Mouse (Mus musculus) limb, embryonic 10.5 days (tissue): ENCODE data around the gene Socs5. TPM values are rescaled to one million over a fixed set of nuclear protein-coding genes. Genes with fewer than 3 reads are reported as not detected.

ENCODE experiments used
- DNase-seq: peaks from one replicate; pipeline ENCODE4 v3.0.0-alpha.2; 2017; ENCODE audit warnings: low spot score
- H3K27ac ChIP-seq: fragments of 300-500 bp; sonication (generic); 2 replicates; pipeline ENCODE4 v1.5.1; 2016; ENCODE audit warnings: mild to moderate bottlenecking
- H3K27me3 ChIP-seq: fragments of 300-500 bp; sonication (generic); 2 replicates; pipeline ENCODE4 v1.6.1; 2016; ENCODE audit warnings: low read depth, mild to moderate bottlenecking; ENCODE audit not compliant: poor library complexity, severe bottlenecking
- H3K36me3 ChIP-seq: fragments of 300-500 bp; sonication (generic); 2 replicates; pipeline ENCODE4 v1.6.1; 2016; ENCODE audit warnings: mild to moderate bottlenecking, moderate library complexity
- H3K4me1 ChIP-seq: fragments of 300-500 bp; sonication (generic); 2 replicates; pipeline ENCODE4 v1.6.1; 2016
- H3K4me3 ChIP-seq: fragments of 300-500 bp; sonication (generic); 2 replicates; pipeline ENCODE4 v1.5.1; 2016; ENCODE audit warnings: mild to moderate bottlenecking, moderate library complexity
- H3K9me3 ChIP-seq: fragments of 300-500 bp; sonication (generic); replicated peaks from 2 replicates; pipeline ENCODE4 v1.6.1; 2016; ENCODE audit warnings: mild to moderate bottlenecking
- WGBS: fragments of 180-500 bp; shearing (Covaris S2); methylation state at CpG from one replicate; pipeline ENCODE4 v1.1.7; 2016; 5-methylcytosine and 5-hydroxymethylcytosine counted together
- polyA plus RNA-seq: library from polyadenylated mRNA; unstranded; fragments of >200 nt; fragmentation: Nextera tagmentation; extraction: Ambion mirVana; gene quantifications from 2 replicates; pipeline ENCODE4 v1.2.1, GENCODE M21; 2016

Socs5 gene
- polyA plus RNA-seq, 1 experiment from 2014 or later = 9.5 TPM

DNA sequence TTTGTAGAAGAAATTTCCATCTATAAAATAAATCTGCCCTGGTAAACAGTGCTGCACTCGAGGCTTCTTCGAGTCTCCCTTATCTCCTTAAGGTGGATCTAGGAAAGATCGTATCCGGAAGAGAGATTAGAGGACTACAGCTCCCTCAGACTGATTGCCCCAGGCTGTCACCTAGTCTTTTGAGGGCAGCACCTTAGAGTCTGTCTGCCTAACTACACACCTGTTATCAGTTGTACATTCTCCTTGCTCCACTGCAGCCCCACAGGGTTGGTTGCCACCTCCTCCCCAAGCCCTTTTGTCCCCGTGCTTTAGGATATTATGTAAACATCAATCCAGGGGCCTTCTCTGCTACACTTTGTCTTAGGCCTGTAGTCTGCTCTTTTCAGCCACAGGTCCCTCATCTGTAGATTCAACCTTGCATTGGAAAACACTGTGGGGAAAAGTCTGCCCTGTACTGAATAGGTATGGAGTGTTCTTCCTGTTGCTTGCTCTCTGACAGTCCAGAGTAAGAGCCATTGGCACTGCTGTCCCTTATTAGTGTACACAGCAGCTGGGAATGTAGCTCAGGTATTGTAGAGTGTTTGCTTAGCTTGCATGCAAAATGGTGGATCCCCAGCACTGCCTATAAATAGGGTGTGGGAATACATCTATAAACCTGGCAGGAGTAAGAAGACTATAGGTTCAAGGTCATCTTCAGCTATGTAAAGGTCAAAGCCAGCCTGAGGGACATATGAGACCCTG, 5.5 kb downstream of the Socs5 start:
- no peaks in the 10 kb centered on the region for H3K27me3 ChIP-seq
- WGBS = 76% methylated on average over 5 of the region's 5 CpGs
- no peak overlapping the region for H3K27ac ChIP-seq
- peaks cover 18% of the 10 kb centered on the region for H3K4me1 ChIP-seq
- no peak for DNase-seq
- no peak overlapping the region for H3K4me3 ChIP-seq
- H3K36me3 ChIP-seq = no peaks in the 10 kb centered on the region
- H3K9me3 ChIP-seq = no peaks in the 10 kb centered on the region

DNA sequence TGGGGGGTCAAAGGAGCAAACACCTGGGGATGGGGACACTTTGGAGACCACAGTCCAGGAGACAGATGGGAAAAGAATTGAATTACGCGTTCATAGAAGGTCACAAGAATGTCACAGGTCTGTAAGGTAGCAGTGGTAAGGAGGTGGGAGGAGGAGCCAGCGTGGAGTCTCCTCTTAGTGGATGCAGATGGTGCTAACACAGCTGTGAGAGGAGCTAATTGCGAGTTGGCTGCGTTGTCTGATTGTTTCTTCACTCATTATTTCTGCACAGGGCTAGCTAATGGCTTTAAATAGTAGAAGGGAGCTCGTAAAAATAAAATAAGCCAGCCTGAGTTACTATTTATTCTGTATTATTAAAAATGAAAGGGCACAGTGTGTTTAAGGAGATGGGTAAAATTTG, 8.1 kb downstream of the Socs5 start:
- peaks cover 8% of the 10 kb centered on the region for H3K4me1 ChIP-seq
- no peak overlapping the region for H3K4me3 ChIP-seq
- no peak for DNase-seq
- no peaks in the 10 kb centered on the region for H3K9me3 ChIP-seq
- no peak overlapping the region for H3K27ac ChIP-seq
- H3K27me3 ChIP-seq = no peaks in the 10 kb centered on the region
- whole genome bisulfite sequencing = 59% methylated on average over 6 of the region's 6 CpGs
- no peaks in the 10 kb centered on the region for H3K36me3 ChIP-seq

DNA sequence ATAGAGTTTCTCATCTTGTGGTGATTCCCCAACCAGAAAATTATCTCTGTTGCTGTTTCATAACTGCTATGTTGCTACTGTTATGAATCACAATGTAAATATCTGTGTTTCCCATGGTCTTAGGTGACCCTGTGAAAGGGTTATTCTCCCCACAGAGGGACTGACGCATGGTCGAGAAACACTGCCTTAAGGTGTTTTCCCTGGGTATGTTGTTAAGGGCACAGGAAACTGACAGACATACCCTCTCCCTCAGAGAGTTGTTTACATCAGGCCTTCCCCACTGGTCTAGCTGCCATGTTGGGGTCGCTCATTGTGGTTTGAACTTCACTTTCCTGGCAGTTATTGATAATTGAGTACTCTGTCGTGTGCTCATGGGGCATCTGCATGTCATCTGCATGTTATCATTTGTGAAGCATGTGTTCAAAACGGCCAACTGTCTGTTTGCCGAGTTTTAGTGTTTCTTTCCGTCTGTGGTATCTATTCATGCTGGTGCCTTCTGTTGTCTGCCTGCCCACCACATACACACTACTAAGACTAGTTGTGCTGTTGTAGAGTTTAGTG, 11.6 kb downstream of the Socs5 start:
- no peaks in the 10 kb centered on the region for H3K9me3 ChIP-seq
- DNase-seq = no peak
- H3K27me3 ChIP-seq = no peaks in the 10 kb centered on the region
- 87% methylated on average over 7 of the region's 7 CpGs for WGBS
- no peak overlapping the region for H3K27ac ChIP-seq
- peaks cover 3% of the 10 kb centered on the region; the same call in 1 of the 2 replicates for H3K36me3 ChIP-seq
- H3K4me1 ChIP-seq = peaks cover 8% of the 10 kb centered on the region
- no peak overlapping the region for H3K4me3 ChIP-seq

DNA sequence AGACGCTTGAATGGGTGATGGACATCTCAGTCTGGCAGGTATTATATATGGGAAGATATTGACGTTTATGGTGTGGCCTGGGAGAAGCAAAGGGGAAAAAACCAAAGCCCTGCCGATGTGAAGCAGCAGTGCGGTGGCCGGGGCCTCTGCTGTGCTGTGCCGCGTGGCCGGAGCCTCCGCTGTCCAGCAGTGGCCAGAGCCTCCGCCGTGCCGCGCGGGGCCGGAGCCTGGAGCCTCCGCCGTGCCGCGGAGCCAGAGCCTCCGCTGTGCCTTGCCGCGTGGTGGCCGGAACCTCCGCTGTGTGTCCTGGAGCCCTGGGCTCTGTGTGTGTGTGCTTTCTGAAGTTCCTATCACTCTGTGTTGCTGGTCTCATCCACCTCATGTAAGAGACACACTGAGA, 17.9 kb downstream of the Socs5 start:
- no peaks in the 10 kb centered on the region for H3K27me3 ChIP-seq
- WGBS = 58% methylated on average over 24 of the region's 24 CpGs
- H3K36me3 ChIP-seq = peaks cover 19% of the 10 kb centered on the region
- H3K4me1 ChIP-seq = peaks cover 9% of the 10 kb centered on the region
- no peaks in the 10 kb centered on the region for H3K9me3 ChIP-seq
- peak overlapping the region; percentile 41 for H3K4me3 ChIP-seq
- H3K27ac ChIP-seq = peak overlapping the region; percentile 54; the same call in 1 of the 2 replicates
- peak; percentile 43 for DNase-seq

DNA sequence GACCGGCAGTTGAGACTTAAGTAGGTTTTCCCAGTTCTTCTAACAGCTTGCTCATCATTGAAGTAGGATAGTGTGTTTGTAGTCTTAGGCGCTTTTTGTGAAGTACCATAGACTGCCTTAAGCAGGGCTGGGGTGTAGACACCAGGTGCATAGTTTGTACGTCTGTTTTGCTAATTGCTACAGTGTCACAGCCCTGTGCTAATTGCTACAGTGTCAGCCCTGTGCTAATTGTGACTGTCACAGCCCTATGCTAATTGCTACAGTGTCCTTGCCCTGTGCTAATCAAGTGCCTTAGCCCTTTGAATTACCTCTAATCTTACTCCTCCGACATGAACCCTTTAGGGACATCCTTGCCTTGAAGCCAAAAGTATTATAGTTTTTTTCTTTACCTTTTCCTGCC, 24.8 kb downstream of the Socs5 start:
- Histone ChIP-seq H3K9me3 (no peaks in the 10 kb centered on the region), H3K27me3 (no peaks in the 10 kb centered on the region), H3K27ac (no peak overlapping the region), H3K4me1 (peaks cover 3% of the 10 kb centered on the region; the same call in 1 of the 2 replicates), H3K36me3 (peaks cover 20% of the 10 kb centered on the region), H3K4me3 (no peak overlapping the region)
- 52% methylated on average over 4 of the region's 4 CpGs for WGBS
- DNase-seq = no peak

- H3K4me3 ChIP-seq = no peak overlapping the region
- no peaks in the 10 kb centered on the region for H3K27me3 ChIP-seq
- no peak for DNase-seq
- 55% methylated on average over 23 of the region's 23 CpGs for WGBS
- no peaks in the 10 kb centered on the region for H3K9me3 ChIP-seq
- peaks cover 3% of the 10 kb centered on the region; the same call in 1 of the 2 replicates for H3K4me1 ChIP-seq
- H3K27ac ChIP-seq = no peak overlapping the region
- peaks cover 20% of the 10 kb centered on the region for H3K36me3 ChIP-seq
Measured at GRCm38 (mm10) chr17:87133823-87134222, 26.3 kb downstream of the Socs5 start.

- WGBS = 95% methylated on average over 24 of the region's 24 CpGs
- Histone ChIP-seq H3K9me3 (no peaks in the 10 kb centered on the region), H3K4me1 (peaks cover 3% of the 10 kb centered on the region; the same call in 1 of the 2 replicates), H3K27ac (no peak overlapping the region), H3K4me3 (no peak overlapping the region), H3K27me3 (no peaks in the 10 kb centered on the region), H3K36me3 (peaks cover 20% of the 10 kb centered on the region)
- no peak for DNase-seq
Measured at GRCm38 (mm10) chr17:87134631-87135030, 27.2 kb downstream of the Socs5 start.

DNA sequence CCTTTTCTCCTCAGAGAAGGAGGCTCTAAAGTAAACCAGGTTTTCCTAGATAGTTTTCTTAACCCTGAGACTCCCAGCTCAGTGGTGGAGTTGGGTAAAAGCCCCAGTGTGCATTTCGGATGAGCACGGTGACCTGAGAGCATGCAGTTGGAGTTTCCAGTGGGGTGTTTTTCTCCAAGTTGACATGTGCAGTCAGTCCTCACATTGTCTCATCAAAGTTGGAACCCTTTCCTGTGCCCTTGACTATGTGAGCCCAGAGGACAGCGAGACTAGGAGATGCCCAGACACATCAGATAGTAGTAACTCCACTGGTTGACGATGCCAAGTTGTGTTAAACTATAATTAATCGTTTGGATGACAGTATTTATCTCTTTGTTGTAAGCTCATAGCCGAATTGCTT, 28.3 kb downstream of the Socs5 start:
- no peak overlapping the region for H3K27ac ChIP-seq
- WGBS = 92% methylated on average over 6 of the region's 6 CpGs
- no peaks in the 10 kb centered on the region for H3K9me3 ChIP-seq
- no peak for DNase-seq
- no peak overlapping the region for H3K4me3 ChIP-seq
- peaks cover 20% of the 10 kb centered on the region for H3K36me3 ChIP-seq
- no peaks in the 10 kb centered on the region for H3K4me1 ChIP-seq
- H3K27me3 ChIP-seq = no peaks in the 10 kb centered on the region

GRCm38 (mm10) chr17:87141188-87141935, 33.9 kb downstream of the Socs5 start:
- H3K4me3 ChIP-seq = no peak overlapping the region
- H3K27me3 ChIP-seq = no peaks in the 10 kb centered on the region
- DNase-seq = no peak
- no peak overlapping the region for H3K27ac ChIP-seq
- 90% methylated on average over 9 of the region's 9 CpGs for WGBS
- peaks cover 5% of the 10 kb centered on the region; the same call in 1 of the 2 replicates for H3K4me1 ChIP-seq
- no peaks in the 10 kb centered on the region for H3K36me3 ChIP-seq
- no peaks in the 10 kb centered on the region for H3K9me3 ChIP-seq

DNA sequence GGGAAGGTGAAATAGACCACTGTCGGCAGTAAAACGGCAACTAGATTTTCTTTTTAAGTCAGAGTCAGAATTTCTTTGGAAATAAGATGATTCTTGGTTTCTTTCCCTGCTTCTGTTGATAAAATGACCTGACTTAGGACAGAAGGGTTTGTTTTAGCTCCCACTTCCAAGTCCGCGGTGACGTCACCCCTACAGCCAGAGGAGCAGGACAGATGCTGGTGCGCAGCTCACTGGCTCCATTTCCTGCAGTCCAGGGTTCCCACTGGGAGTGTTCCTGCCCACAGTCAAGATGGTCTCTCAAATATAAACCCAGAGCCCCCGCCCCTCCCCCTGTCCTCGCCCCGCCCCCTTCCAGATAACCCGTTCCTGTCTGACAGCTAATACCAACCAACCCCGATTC, 34.8 kb downstream of the Socs5 start:
- Histone ChIP-seq H3K27me3 (no peaks in the 10 kb centered on the region), H3K36me3 (no peaks in the 10 kb centered on the region), H3K4me1 (peaks cover 5% of the 10 kb centered on the region; the same call in 1 of the 2 replicates), H3K4me3 (no peak overlapping the region), H3K9me3 (no peaks in the 10 kb centered on the region), H3K27ac (no peak overlapping the region)
- WGBS = 61% methylated on average over 11 of the region's 11 CpGs
- DNase-seq = no peak

DNA sequence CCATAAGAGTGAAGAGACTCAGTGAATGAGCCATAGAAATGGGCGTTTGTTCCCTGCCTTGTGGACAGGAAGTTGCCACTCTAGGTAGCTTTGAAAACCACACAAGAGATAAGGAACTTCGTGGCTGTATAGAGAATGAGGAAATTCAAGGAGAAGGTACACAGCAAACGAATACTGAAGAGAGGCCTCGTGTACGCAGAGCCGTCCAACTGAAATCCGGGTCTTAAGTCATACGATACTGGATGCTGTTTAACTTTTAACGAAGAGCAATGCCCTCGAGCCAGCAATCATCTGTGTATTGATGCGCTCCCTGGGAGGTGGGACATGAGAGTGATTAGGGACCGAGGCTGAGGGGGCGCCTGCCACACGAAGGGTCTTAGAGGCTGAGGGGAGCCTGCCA, 35.7 kb downstream of the Socs5 start:
- WGBS = 79% methylated on average over 14 of the region's 14 CpGs
- H3K27ac ChIP-seq = no peak overlapping the region
- H3K4me1 ChIP-seq = peaks cover 5% of the 10 kb centered on the region; the same call in 1 of the 2 replicates
- DNase-seq = no peak
- no peaks in the 10 kb centered on the region for H3K9me3 ChIP-seq
- no peaks in the 10 kb centered on the region for H3K36me3 ChIP-seq
- H3K27me3 ChIP-seq = no peaks in the 10 kb centered on the region
- no peak overlapping the region for H3K4me3 ChIP-seq

GRCm38 (mm10) chr17:87146415-87147021, 39.0 kb downstream of the Socs5 start:
- WGBS = 80% methylated on average over 8 of the region's 8 CpGs
- no peak overlapping the region for H3K27ac ChIP-seq

More at GRCm38 (mm10) chr17:87146415-87147021, 39.0 kb downstream of the Socs5 start:
- Histone ChIP-seq H3K4me1 (peaks cover 5% of the 10 kb centered on the region; the same call in 1 of the 2 replicates), H3K27me3 (no peaks in the 10 kb centered on the region), H3K4me3 (no peak overlapping the region), H3K9me3 (no peaks in the 10 kb centered on the region), H3K36me3 (no peaks in the 10 kb centered on the region)
- DNase-seq = no peak
